Mouse (Mus musculus): Measurements from ENCODE around the gene Rab11fip4. TPM values are rescaled to one million over a fixed set of nuclear protein-coding genes. Genes with fewer than 3 reads are reported as not detected.

Rab11fip4 gene
- polyA plus RNA-seq, 1 experiment from 2014 or later, result 2.4 TPM

DNA sequence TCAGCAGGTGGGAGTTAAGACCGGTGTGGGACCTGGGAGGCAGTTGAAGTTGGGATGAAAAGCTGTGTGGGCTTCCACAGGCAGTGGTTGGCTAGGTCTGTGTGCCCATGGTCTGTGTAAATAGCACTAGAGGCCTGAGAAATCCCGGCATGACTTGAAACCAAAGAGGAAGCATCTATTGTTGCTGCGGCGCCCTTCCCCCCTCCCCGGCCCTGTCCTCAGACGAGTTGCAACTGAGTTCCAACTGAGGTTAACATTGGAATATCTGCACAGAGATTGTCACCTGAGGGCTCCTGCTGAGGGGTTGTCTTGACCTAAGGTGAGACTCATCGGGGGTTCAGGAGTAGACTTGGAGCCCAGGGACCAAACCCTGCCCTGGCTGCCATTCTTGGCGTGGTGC is 82.7 kb downstream of the Rab11fip4 start:
- Histone ChIP-seq H3K9ac (no peak overlapping the region), H3K4me3 (no peak overlapping the region), H3K27ac (no peak overlapping the region), H3K9me3 (no peaks in the 10 kb centered on the region), H3K4me1 (peaks cover 16% of the 10 kb centered on the region; the same call in 1 of the 2 replicates), H3K36me3 (no peaks in the 10 kb centered on the region), H3K4me2 (no peak overlapping the region), H3K27me3 (no peaks in the 10 kb centered on the region)
- 45% methylated on average over 8 of the region's 8 CpGs for WGBS
- no peak for ATAC-seq (ENCODE audit: borderline replicate concordance, extremely low read depth, low FRiP score, low TSS enrichment)

DNA sequence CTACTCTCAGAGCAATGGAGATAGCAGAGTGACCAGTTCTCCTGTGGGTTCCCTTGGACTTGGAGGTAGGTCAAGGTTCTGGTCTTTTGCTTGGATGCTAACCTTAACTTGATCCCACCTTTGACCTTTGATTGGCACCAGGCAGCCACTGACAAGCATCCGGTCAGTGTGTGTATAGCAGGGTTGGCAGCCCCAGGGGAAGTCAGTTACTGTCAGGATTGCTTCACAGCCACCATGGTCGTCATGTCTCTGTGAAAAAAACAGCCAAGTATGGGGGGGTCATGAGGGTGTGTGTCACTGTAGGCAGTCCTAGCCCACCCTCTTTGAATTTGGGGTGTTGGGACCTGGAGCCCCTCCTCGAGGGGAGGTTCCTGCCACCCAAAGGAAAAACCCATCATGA is 83.2 kb downstream of the Rab11fip4 start:
- Histone ChIP-seq H3K9ac (no peak overlapping the region), H3K9me3 (no peaks in the 10 kb centered on the region), H3K4me2 (no peak overlapping the region), H3K27me3 (no peaks in the 10 kb centered on the region), H3K36me3 (no peaks in the 10 kb centered on the region), H3K27ac (no peak overlapping the region), H3K4me3 (no peak overlapping the region), H3K4me1 (peaks cover 16% of the 10 kb centered on the region; the same call in 1 of the 2 replicates)
- ATAC-seq (ENCODE audit: borderline replicate concordance, extremely low read depth, low FRiP score, low TSS enrichment), result no peak
- 73% methylated on average over 3 of the region's 3 CpGs for WGBS

DNA sequence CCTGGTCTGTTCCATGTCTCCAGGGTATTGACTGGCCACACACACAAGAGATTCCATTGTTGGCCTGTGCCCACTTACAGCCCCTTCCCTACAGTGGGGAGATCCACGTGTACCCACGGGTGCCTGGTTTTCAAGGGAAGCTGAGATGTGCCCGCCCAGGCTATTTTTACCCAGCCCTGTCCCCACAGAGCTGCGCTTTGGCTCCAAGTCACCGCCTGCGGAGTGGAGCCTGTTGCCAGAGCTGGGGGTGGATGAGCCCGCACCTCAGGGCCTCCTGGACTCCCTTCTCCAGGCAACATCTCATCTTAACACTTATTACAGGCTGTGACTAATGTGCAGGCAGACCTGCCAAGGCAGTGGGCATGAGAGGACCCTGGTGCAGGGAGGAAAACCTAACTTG is 83.6 kb downstream of the Rab11fip4 start:
- Histone ChIP-seq H3K4me2 (no peak overlapping the region), H3K27me3 (no peaks in the 10 kb centered on the region), H3K9me3 (no peaks in the 10 kb centered on the region), H3K4me3 (no peak overlapping the region), H3K4me1 (peaks cover 16% of the 10 kb centered on the region; the same call in 1 of the 2 replicates), H3K9ac (no peak overlapping the region), H3K36me3 (no peaks in the 10 kb centered on the region), H3K27ac (no peak overlapping the region)
- WGBS, result 79% methylated on average over 7 of the region's 7 CpGs
- no peak for ATAC-seq (ENCODE audit: borderline replicate concordance, extremely low read depth, low FRiP score, low TSS enrichment)

DNA sequence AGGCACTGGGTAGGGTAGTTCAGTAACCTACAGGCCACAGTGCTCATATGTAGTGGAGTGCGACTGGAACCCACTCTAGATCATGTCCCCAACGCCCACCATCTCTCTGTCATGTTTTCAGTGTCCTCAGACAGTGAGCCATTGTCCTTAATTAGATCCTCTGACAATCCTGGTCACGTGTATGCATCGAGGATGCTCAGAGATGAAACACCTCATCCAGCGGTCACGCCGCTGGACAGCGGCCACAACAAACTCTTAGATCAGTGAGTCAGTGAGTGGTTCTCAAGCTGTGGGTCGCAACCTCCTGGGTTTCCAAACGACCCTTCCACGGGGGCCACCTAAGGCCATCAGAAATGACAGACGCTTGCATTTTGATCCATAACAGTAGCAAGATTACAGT is 84.3 kb downstream of the Rab11fip4 start:
- WGBS, result 67% methylated on average over 12 of the region's 12 CpGs
- ATAC-seq (ENCODE audit: borderline replicate concordance, extremely low read depth, low FRiP score, low TSS enrichment), result no peak
- Histone ChIP-seq H3K9ac (no peak overlapping the region), H3K4me3 (no peak overlapping the region), H3K4me1 (peaks cover 11% of the 10 kb centered on the region; the same call in 1 of the 2 replicates), H3K4me2 (no peak overlapping the region), H3K27ac (no peak overlapping the region), H3K27me3 (no peaks in the 10 kb centered on the region), H3K9me3 (no peaks in the 10 kb centered on the region), H3K36me3 (no peaks in the 10 kb centered on the region)

DNA sequence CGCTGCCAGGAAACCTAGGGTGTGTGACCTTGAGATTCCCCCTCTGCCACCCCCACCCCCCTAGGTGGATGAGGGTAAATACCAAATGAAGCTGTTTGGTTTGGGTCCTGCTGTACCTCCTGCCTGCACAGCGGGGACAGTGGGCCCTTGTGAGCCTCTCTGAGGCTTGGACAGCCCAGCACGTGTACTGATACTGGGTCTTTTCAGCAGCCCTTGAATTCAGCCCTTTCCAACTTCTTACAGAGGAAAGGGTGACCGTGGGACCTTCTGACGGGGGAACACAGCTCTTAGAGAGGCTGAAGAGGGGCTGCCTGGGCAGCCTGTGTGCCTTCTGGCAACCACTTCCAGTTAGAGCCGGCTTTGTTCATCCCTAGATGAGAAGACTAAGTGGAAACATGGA is 85.0 kb downstream of the Rab11fip4 start:
- ATAC-seq (ENCODE audit: borderline replicate concordance, extremely low read depth, low FRiP score, low TSS enrichment), result no peak
- Histone ChIP-seq H3K4me3 (no peak overlapping the region), H3K27me3 (no peaks in the 10 kb centered on the region), H3K4me2 (no peak overlapping the region), H3K9ac (no peak overlapping the region), H3K27ac (no peak overlapping the region), H3K4me1 (peaks cover 8% of the 10 kb centered on the region; the same call in 1 of the 2 replicates), H3K36me3 (no peaks in the 10 kb centered on the region), H3K9me3 (no peaks in the 10 kb centered on the region)
- WGBS, result 49% methylated on average over 6 of the region's 6 CpGs

DNA sequence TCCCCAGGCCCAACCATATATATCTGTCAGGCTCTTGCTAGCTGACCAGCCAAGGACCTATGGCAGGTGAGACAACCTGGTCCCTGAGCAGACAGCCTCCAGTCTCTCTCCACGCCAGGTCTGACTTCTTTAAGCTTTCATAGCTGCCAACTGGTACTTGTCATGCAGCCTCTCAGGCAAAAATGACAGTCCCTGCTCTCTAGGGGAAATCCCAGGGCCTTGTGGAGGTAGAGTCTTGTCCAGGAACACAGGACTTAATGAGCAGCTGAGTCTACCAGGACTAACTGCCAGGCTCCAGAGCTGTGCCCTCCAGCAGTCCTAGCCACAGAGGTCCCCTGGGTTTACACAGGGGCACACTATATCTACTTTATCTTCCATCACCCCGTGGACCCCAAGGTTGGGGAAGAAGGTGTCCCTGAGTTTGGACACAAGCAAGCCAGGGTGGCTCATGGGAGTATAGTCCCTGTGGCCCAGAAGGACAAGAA is 85.5 kb downstream of the Rab11fip4 start:
- no peak overlapping the region for H3K27ac ChIP-seq
- H3K4me1 ChIP-seq, result peaks cover 8% of the 10 kb centered on the region; the same call in 1 of the 2 replicates
- H3K9ac ChIP-seq, result no peak overlapping the region
- 71% methylated on average over 2 of the region's 2 CpGs for WGBS
- no peak for ATAC-seq (ENCODE audit: borderline replicate concordance, extremely low read depth, low FRiP score, low TSS enrichment)
- no peak overlapping the region for H3K4me3 ChIP-seq
- H3K4me2 ChIP-seq, result no peak overlapping the region
- H3K9me3 ChIP-seq, result no peaks in the 10 kb centered on the region
- no peaks in the 10 kb centered on the region for H3K27me3 ChIP-seq
- H3K36me3 ChIP-seq, result no peaks in the 10 kb centered on the region

DNA sequence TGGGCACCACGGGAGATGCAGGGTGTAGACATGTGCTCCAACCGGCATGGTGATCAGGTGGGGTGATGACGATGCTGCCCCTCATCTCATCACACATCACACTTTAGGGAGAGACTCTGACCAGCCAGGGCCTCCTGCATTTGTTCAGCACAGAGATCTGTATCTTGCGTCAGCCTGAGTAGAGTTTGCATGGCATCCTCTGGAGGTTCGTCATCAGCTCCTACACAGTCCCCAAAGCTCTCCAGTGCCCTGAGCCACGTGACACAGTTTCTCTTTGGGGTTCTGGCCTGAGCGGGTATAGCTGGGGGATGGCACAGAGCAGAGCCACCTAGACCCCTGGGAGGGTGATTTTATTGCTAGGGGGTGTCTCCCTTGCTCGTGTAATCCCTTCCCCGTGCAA is 86.4 kb downstream of the Rab11fip4 start:
- 76% methylated on average over 9 of the region's 9 CpGs for WGBS
- Histone ChIP-seq H3K9ac (no peak overlapping the region), H3K36me3 (no peaks in the 10 kb centered on the region), H3K27me3 (no peaks in the 10 kb centered on the region), H3K9me3 (no peaks in the 10 kb centered on the region), H3K4me1 (peaks cover 8% of the 10 kb centered on the region; the same call in 1 of the 2 replicates), H3K27ac (no peak overlapping the region), H3K4me2 (no peak overlapping the region), H3K4me3 (no peak overlapping the region)
- ATAC-seq (ENCODE audit: borderline replicate concordance, extremely low read depth, low FRiP score, low TSS enrichment), result no peak

DNA sequence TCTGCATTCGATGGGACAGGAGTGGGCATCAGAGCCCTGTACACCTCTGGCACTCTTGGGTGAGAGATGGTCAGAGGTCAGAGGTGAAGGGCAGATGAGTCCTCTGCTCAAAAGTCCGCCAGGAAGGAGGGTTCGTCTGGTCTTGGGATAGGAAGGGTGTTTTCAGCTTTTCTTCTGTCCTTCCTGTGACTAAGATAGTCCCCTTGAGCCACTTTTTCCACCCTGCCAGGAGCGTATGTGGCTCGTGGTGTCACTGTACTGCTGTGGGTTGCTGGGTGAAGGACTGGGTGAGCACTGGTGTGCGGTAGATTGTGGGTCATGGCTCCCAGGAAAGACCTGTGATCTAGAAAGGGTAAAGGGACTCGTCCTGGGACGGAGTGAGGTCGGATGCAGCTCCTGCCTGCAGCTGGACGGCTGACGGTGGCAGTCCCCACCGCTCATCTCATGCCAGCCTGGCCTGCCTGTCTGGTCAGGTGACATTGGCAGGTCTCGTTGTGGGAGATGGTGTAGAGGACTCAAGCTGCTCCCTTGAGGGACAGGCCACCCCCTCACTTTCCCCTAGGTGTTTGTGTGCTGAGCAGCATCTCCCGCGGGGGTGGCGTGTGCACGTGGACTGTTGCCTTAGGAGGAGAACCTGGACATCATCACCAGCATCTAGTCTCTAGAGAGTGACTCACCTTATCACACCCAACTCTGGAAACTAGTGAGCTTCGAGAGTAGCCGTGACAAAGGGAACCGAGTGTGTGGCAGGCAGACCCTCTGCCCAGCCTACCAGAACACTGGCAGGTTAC is 87.5 kb downstream of the Rab11fip4 start:
- no peaks in the 10 kb centered on the region for H3K9me3 ChIP-seq
- no peak overlapping the region for H3K4me3 ChIP-seq
- H3K27me3 ChIP-seq, result no peaks in the 10 kb centered on the region
- H3K27ac ChIP-seq, result no peak overlapping the region
- WGBS, result 79% methylated on average over 20 of the region's 20 CpGs
- H3K9ac ChIP-seq, result no peak overlapping the region
- 0 out of 2 replicates have a peak, but pooled peaks cover 3% of the 10 kb centered on the region for H3K4me1 ChIP-seq
- no peaks in the 10 kb centered on the region for H3K36me3 ChIP-seq
- H3K4me2 ChIP-seq, result no peak overlapping the region
- ATAC-seq (ENCODE audit: borderline replicate concordance, extremely low read depth, low FRiP score, low TSS enrichment), result no peak

DNA sequence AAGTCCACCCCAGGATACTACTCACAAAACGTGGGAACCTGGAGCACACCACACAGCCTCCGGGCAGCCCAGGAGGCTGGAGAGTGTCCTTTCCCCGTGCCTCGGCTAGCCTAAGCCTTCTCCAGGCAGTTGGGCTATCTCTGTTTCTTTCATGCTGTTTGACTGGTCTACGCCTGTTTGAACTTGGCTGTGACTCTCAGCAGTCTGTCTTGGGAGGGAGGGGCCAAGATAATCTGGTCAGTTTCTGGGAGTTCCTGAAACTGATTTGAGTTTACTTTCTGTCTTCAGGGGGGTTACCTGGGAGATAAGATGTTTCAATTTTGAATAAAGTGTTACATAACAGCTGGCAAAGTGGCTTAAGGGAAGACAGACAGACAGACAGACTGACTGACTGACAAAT is 88.9 kb downstream of the Rab11fip4 start:
- no peak for ATAC-seq (ENCODE audit: borderline replicate concordance, extremely low read depth, low FRiP score, low TSS enrichment)
- no peak overlapping the region for H3K27ac ChIP-seq
- 66% methylated on average over 5 of the region's 5 CpGs for WGBS
- no peaks in the 10 kb centered on the region for H3K4me1 ChIP-seq
- H3K9ac ChIP-seq, result no peak overlapping the region
- H3K4me3 ChIP-seq, result no peak overlapping the region
- no peaks in the 10 kb centered on the region for H3K27me3 ChIP-seq
- H3K9me3 ChIP-seq, result no peaks in the 10 kb centered on the region
- no peaks in the 10 kb centered on the region for H3K36me3 ChIP-seq
- no peak overlapping the region for H3K4me2 ChIP-seq

DNA sequence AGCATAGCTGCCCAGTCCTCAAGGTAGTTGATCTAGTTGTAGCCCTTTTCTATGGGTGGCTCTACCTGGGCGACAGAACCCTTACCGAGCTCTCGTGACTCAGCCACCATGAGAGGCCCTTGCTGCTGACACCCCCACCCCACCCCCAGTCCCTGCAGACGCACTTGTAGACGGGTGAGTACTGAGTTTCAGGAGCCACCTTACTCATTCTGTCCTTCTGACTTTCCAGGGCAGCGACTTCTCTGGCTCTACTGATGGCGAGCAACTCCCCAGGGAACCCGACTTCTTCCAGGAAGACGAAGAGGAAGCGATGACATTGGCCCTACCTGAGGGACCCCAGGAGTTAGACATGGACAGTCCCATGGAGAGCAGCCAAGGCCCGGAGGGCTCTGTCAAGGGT is 89.5 kb downstream of the Rab11fip4 start:
- Histone ChIP-seq H3K9me3 (no peaks in the 10 kb centered on the region), H3K4me3 (no peak overlapping the region), H3K4me1 (no peaks in the 10 kb centered on the region), H3K27ac (no peak overlapping the region), H3K27me3 (no peaks in the 10 kb centered on the region), H3K36me3 (no peaks in the 10 kb centered on the region), H3K4me2 (no peak overlapping the region), H3K9ac (no peak overlapping the region)
- 86% methylated on average over 11 of the region's 11 CpGs for WGBS
- ATAC-seq (ENCODE audit: borderline replicate concordance, extremely low read depth, low FRiP score, low TSS enrichment), result no peak

DNA sequence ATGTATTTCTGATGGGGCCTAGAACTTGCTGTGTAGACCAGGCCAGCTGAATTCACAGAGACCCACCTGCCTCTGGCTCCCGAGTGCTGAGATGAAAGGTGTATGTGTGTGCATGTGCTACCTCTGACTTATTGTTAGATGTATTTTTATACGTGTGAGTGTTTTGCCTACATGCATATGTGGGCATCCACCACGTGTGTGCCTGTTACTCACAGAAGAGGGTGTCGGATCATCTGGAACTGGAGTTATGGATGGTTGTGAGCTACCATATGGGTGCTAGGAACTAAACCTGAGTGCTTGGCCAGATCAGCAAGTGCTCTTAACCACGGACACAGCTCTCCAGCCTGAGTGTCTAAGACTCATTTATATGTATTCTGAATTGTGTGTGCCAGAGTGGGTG is 90.2 kb downstream of the Rab11fip4 start:
- no peaks in the 10 kb centered on the region for H3K9me3 ChIP-seq
- H3K4me3 ChIP-seq, result no peak overlapping the region
- no peak overlapping the region for H3K4me2 ChIP-seq
- H3K36me3 ChIP-seq, result no peaks in the 10 kb centered on the region
- 77% methylated on average over 5 of the region's 5 CpGs for WGBS
- no peak for ATAC-seq (ENCODE audit: borderline replicate concordance, extremely low read depth, low FRiP score, low TSS enrichment)
- no peaks in the 10 kb centered on the region for H3K4me1 ChIP-seq
- no peak overlapping the region for H3K27ac ChIP-seq
- H3K27me3 ChIP-seq, result no peaks in the 10 kb centered on the region
- no peak overlapping the region for H3K9ac ChIP-seq

DNA sequence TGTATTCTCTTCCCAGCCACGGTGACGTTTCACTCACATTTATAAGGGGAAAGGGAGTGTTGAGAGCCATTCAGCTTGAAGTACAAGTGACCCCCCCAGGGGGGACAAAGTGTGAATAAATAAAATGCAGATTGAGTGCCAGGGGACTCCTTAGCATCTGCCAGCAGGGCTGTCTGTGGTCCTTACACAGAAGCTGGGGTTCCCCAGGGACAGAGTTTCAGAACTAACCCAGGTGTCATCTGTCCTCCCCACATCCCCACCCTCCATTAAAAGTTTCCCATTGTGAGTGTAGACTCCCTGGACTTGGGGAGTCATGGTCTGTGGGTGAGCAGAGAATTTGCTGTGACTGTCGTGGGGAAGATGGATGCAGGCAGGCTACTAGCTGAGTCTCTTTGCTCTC is 90.8 kb downstream of the Rab11fip4 start:
- Histone ChIP-seq H3K9me3 (no peaks in the 10 kb centered on the region), H3K27ac (no peak overlapping the region), H3K27me3 (no peaks in the 10 kb centered on the region), H3K9ac (no peak overlapping the region), H3K4me2 (no peak overlapping the region), H3K36me3 (no peaks in the 10 kb centered on the region), H3K4me3 (no peak overlapping the region), H3K4me1 (no peaks in the 10 kb centered on the region)
- ATAC-seq (ENCODE audit: borderline replicate concordance, extremely low read depth, low FRiP score, low TSS enrichment), result no peak
- WGBS, result 38% methylated on average over 3 of the region's 3 CpGs
